Mouse (Mus musculus) MN1 (cell line): Measurements from ENCODE around the gene Cdkn1c.

Source experiments
- DNase-seq: peaks from one replicate; pipeline ENCODE4 v3.0.0-alpha.2; 2016; ENCODE audit warnings: low spot score

Cdkn1c gene

DNA sequence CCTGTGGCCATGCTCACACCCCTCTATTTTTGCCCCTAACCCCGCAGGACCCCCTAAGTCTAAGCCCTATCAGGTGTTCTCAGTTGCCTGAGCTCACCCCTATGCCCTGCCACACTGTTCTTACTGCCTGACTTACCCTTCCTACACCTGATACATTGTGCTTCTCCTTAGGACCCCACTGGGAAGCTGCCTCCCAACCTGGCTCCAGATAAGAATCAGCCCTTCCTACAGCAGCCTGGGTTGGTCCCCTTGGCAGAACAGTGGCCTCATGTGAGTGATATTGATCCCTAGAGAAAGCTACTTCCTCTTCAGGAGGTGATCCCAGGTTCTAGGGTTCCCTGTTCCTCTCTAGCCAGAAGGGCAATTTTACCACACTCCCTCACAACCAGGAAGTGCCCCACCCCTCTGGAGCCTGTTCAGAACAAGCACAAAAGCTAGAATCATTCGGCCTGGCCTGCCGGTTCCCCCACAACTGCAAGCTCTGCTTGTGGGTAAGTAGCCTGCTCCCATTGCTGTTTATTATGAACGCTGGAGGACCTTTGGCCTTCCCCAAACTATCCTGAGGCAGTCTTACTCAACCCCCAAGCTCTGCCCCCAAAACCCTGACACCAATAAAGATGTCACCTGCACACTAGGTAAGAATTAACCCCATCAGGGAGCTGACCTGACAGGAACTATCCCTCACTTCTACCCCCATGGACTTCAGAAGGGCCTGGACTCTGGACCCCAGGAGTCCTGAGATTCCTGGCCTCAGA lies 12.7 kb upstream of the Cdkn1c start, which contains the start of gene Slc22a18:
Gene Slc22a18 (plus strand): TSS at position 390 of the 755 bp plus-strand sequence.
- no peak for DNase-seq

GRCm38 (mm10) chr7:143469946-143470345 lies 9.1 kb upstream of the Cdkn1c start:
- peak; percentile 76 for DNase-seq

DNA sequence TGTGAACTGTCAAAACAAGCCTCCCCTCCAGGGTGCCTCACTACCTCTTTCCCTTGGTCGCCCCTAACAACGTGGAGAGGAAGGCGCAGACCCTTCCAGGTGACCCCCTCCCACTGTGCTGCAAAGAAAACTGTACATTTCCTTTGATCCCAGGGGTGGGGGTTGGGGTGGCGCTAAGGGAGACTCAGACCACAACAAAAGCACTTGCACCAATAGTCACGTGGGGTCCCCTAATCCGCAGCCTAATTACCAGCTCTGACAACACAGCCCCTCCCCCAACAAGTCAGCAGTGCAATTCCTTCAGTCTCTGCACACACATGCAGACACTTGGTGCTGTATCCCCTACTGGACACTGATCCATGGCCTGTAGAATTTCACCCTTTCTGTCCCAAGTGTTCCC lies 6.9 kb upstream of the Cdkn1c start:
- DNase-seq: no peak

DNA sequence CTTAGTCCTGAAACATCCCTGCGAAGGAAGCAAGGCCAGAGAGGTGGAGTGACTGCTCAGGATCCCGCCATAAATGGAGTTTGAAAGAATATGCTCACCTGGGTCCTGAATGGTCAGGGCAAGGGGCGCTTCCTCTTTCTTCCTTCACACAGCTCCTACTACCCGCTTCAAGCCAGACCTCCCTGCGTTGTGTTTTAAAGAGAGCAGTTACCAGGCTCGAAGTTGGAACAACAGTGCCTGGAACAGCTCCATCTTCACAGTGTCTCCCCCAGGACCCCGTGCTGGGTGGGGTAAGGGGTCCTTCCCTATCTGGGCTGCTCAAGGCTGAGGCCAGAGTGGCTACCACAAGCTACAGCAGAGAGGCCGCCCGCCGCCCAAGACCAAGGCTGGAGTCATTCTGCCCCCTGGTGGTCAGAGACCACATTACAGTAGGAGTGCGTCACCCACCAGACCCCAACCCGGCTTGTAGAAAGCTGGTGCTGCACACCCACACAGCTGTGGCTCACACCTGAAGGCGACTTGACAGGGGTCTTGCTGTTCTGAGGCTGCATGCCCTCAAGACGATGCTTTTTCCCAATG lies 5.3 kb upstream of the Cdkn1c start:
- peak; percentile 66 for DNase-seq

DNA sequence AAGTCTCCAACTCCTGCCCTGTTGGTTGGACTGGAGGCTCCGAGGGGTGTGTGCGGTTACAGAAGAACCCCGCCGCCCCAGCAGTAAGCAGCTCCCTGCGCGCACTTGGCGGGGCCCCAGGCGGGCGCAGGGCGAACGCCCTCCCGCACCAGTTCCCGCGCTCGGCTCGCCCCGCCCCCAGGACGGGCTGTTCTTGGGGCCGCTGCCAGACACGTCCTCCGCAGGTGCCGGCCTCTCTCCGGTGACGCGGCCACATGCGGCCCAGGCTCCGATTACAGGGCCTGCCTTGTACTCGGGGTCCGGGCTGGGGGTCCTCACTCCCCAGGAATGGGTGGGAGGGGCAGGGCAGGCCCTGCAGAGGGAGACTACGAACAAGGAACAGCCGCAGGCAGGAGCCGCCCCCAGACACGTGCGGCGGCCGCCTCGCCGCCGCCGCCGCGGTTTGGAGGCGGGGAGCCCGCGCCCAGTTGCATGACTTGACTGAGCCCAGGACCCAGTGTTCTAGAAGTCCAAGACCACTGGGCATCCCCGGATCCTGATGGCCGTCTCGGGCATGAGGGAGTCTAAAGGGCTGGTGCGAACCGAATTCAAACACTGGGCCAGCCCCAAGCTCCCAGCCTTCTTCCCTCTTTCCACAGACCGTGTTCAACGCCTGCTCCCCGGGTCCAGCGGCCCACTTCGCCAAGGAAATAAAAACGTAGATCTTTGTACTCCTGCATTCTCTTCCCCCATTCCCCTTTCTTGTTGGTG lies 4.1 kb upstream of the Cdkn1c start:
- no peak for DNase-seq

DNA sequence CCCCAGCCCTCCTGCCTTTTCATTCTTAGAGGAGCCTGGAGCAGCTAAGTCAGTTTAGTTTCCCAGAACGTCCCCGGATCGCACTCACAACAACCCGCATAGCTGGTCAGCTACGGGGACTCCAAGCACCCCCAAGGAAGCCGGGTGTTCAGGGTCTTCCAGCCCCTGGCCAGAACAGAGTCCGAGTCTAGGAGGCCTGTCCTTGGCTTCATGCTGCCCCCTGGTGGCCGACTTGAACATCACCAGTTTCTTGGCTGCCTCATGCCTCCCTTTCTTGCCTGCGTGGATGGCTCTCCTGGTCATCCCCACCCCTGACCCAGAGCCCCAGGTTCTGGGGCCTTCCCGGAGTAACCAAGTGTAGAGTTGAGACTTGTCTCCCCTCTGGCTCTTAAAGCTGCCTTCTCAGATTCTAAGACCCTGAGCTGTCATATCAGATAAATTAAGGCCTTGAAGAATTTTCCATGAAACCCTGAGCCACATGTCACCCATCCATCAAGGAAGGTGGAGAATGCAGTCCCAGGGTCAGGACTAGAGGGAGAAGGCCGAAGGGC lies 3.1 kb upstream of the Cdkn1c start:
- DNase-seq: peak; percentile 68

GRCm38 (mm10) chr7:143462516-143462915 lies 1.7 kb upstream of the Cdkn1c start:
- DNase-seq: no peak

DNA sequence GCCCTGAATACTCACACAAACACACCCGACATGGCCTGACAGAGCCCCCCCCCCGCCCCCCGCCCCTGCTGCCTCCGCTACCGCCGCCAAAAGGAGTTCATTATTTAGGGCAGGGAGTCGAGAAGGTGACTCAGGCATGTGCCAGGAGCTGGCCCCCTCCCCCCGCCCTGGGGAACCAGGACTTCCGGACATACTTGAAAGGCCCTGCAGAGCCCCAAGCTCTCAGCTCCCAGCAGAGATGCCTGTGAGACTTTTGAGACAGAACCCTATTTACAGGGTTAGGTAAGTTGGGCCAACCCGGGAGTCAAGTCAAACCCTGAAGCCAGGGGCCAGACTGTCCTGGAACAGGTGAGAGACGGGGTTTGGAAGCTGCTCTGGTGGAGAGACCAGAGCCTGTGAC lies 1.1 kb upstream of the Cdkn1c start:
- DNase-seq: no peak

GRCm38 (mm10) chr7:143461294-143461870 lies 532 bp upstream of the Cdkn1c start:
- DNase-seq: no peak

DNA sequence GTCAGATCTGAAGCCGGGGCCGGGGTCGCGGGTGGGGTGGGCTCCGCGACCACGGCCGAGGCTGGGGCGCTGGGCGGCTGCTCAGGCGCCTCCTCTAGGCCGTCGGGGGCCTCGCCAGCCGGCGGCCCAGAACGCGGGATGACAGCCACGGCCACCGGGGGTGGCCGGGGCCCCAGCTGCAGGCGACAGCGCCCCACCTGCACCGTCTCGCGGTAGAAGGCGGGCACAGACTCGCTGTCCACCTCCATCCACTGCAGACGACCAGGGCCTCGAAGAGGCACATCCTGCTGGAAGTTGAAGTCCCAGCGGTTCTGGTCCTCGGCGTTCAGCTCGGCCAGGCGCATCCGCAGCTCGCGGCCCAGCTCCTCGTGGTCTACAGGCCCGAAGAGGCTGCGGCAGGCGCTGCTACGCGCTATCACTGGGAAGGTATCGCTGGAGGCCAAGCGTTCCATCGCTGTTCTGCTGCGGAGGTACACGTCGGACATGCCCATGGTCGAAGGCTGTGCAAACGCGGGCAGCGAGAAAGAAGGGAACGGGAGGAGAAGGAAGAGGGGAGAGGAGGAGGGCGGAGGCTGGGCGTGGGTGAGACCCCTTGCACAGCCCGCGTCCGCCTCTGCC lies 524 bp downstream of the Cdkn1c start:
- DNase-seq: no peak

- DNase-seq: no peak
Measured at GRCm38 (mm10) chr7:143459332-143460211, 1.3 kb downstream of the Cdkn1c start.

- no peak for DNase-seq
Measured at GRCm38 (mm10) chr7:143458963-143459331, 1.9 kb downstream of the Cdkn1c start.

GRCm38 (mm10) chr7:143447130-143447529 lies 13.7 kb downstream of the Cdkn1c start:
- DNase-seq: no peak

- no peak for DNase-seq
Measured at GRCm38 (mm10) chr7:143445651-143446460, 15.0 kb downstream of the Cdkn1c start.

DNA sequence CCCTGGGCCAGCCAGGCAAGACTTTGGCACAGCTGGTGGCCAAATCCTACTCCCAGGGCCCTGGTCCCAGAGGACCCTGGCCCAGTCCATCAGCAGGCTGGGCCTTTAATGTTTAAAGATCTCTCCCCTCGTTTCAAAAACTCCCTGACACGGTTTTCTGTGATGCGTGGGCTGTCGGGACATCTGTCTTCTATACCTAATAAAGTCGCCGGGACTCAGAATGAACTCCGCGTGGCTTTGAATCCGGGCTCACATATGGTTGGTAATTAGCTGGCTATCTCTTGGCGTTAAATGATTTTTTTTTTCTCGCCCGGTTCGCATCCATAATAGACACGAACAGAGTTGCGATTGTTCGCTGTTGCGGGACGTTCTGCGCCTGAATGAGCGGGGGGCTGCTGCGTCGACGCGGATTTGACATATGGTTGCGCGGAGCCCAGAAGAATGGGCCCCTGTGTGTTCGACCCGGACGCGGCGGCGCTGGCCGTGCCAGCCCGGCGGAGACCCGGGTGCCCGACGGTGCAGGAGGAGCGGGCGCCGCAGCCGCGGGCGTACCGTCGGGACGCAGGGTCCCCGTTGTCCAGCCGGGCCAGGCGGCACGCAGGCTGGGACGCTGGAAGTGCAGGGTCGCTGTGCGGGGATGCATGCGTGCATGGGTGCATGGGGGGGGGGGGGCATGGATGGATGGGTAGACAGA lies 15.7 kb downstream of the Cdkn1c start:
- DNase-seq: no peak

DNA sequence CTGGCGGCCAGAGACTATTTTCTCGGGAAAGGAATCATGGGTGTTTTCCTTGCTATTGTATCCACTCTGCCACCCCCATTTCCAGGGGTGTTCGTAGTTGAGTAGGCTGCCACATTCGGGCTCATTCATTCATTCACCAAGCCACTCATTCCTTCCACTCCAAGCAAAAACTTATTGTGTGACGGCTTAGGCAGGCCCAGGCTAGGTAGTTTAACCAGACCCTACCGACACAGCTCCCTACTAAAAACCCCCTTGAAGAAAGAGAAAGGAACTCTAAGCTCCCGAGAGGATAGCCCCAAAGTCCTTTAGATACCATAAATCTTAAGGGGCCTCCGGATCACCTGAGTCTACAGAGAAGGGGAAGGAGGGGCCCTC lies 16.3 kb downstream of the Cdkn1c start:
- DNase-seq: no peak

GRCm38 (mm10) chr7:143438965-143439364 lies 21.9 kb downstream of the Cdkn1c start:
- DNase-seq: no peak

DNA sequence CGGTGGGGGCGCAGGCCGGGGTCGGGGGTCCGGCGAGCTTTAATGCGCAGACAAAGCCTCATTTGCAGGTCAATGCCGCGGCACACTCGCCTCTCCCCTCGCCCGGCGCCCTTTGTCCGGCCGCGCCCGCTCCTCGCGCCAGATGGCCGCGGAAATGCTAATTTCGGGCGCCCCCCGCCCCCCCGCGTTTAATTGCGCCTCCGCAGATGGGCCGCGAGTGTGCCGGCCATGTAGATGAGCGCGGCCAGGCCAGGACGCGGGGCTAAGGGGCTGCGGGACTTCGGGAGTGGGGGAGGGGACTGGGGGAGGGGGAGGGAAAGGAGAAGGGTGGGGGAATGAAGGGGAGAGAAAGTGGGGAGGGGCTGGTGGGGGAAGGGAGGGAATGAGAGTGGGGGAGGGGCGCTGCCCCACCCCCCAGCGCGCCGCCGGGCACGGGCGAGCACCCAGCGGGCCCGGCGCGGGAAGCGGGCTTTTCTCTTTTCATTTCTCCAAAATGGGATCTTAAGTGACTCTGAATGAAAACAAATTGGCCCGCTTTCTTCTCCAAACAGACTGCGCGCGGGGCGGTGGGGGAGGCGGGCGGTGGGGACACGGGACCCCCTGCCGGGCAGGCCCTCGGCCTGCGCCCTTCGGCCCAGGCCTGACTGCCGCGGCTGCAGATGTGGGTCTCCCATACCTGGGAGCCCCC lies 22.8 kb downstream of the Cdkn1c start:
- DNase-seq: no peak
